Mouse (Mus musculus) hindbrain, embryonic 14.5 days (tissue): Measurements from ENCODE around the gene Tmem151a. TPM values are rescaled to one million over a fixed set of nuclear protein-coding genes. Genes with fewer than 3 reads are reported as not detected.
A peak's percentile ranks its signal among the peaks of the same experiment; 100 is the strongest.

ENCODE experiments used
- ATAC-seq: fragments of 200-750 bp; cut with Nextera tagmentation; 2 replicates; pipeline ENCODE4 v1.8.0; 2017; ENCODE audit warnings: moderate number of reproducible peaks, mild to moderate bottlenecking, moderate TSS enrichment, moderate library complexity; ENCODE audit not compliant: low FRiP score
- DNase-seq: peaks from one replicate; pipeline ENCODE4 v3.0.0-alpha.2; 2015; ENCODE audit warnings: low spot score
- H3K27ac ChIP-seq: fragments of 300-500 bp; sonication (generic); 2 replicates; pipeline ENCODE4 v1.5.1; 2014; ENCODE audit warnings: mild to moderate bottlenecking, moderate library complexity
- H3K27me3 ChIP-seq: fragments of 300-500 bp; sonication (generic); 2 replicates; pipeline ENCODE4 v1.6.1; 2014; ENCODE audit warnings: mild to moderate bottlenecking, low read length, mixed read lengths; ENCODE audit not compliant: control insufficient read depth, insufficient read depth
- H3K36me3 ChIP-seq: fragments of 300-500 bp; sonication (generic); replicated peaks from 2 replicates; pipeline ENCODE4 v1.6.1; 2014; ENCODE audit not compliant: control insufficient read depth, insufficient read depth
- H3K4me1 ChIP-seq: fragments of 300-500 bp; sonication (generic); replicated peaks from 2 replicates; pipeline ENCODE4 v1.6.1; 2014; ENCODE audit warnings: antibody characterized with exemption, low read length, mixed read lengths; ENCODE audit not compliant: control insufficient read depth, insufficient read depth
- H3K4me2 ChIP-seq: fragments of 300-500 bp; sonication (generic); replicated peaks from 2 replicates; pipeline ENCODE4 v1.6.1; 2014; ENCODE audit warnings: mild to moderate bottlenecking, moderate library complexity
- H3K4me3 ChIP-seq: fragments of 300-500 bp; sonication (generic); replicated peaks from 2 replicates; pipeline ENCODE4 v1.5.1; 2014; ENCODE audit warnings: mild to moderate bottlenecking, low read length
- H3K9ac ChIP-seq: fragments of 300-500 bp; sonication (generic); 2 replicates; pipeline ENCODE4 v1.6.1; 2014
- H3K9me3 ChIP-seq: fragments of 300-500 bp; sonication (generic); 2 replicates; pipeline ENCODE4 v1.6.1; 2016; ENCODE audit warnings: low read length; ENCODE audit not compliant: control insufficient read depth
- WGBS: fragments of 180-500 bp; shearing (Covaris S2); extraction: QIAGEN DNeasy Blood & Tissue Kit; methylation state at CpG from one replicate; pipeline ENCODE4 v1.1.7; 2014; 5-methylcytosine and 5-hydroxymethylcytosine counted together
- polyA plus RNA-seq: library from polyadenylated mRNA; unstranded; fragments of >200 nt; fragmentation: Nextera tagmentation; extraction: Ambion mirVana; gene quantifications from 2 replicates; pipeline ENCODE4 v1.2.1, GENCODE M21; 2014

The Tmem151a gene
- polyA plus RNA-seq, 1 experiment from 2014 or later = 20.7 TPM

DNA sequence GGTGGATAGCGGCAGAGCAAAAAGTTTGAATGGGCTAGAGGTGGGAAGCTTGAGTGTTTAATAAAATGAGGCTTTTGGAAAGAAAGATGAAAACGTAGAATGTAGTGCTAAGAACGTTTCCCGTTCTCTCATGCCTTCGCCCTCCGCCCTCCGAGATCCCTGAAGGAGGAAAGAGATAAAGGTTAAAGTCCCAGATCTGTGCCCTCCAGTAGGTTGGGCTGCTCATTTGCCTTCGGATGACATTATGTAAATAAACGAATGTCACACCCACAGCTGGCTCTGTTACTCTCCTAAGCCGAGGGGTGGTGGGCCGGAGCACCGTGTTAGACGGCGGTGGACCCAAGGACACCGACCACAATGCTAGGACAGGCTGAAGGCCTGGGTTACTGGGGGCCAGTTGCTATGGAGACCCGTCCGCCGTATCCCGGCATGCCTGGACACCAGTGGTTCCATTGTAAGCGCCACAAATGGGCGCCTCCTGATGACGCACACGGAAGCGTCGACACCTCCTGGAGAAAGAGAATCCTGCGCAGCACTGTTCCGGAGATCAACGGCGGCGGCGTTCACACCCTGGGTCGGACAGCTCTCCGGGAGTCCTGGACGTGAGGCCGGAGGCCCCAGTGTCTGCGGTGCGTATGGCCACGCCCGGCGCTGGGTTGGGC lies 44.3 kb downstream of the Tmem151a start, which contains the start of gene Brms1:
Gene Brms1, plus strand, starts transcription at position 493 of the 662 bp plus-strand sequence.
- Histone ChIP-seq H3K9ac (peak within 1 kb of the TSS; percentile 87), H3K4me1 (peaks cover 27% of the 10 kb centered on the region), H3K36me3 (peaks cover 27% of the 10 kb centered on the region), H3K9me3 (no peaks in the 10 kb centered on the region), H3K27ac (peak within 1 kb of the TSS; percentile 69), H3K4me3 (peak within 1 kb of the TSS; percentile 80), H3K4me2 (peak within 1 kb of the TSS; percentile 96), H3K27me3 (no peaks in the 10 kb centered on the region)
- WGBS = 6% methylated on average over 40 of the region's 40 CpGs
- ATAC-seq (peak; percentile 77), DNase-seq (peak; percentile 97)

DNA sequence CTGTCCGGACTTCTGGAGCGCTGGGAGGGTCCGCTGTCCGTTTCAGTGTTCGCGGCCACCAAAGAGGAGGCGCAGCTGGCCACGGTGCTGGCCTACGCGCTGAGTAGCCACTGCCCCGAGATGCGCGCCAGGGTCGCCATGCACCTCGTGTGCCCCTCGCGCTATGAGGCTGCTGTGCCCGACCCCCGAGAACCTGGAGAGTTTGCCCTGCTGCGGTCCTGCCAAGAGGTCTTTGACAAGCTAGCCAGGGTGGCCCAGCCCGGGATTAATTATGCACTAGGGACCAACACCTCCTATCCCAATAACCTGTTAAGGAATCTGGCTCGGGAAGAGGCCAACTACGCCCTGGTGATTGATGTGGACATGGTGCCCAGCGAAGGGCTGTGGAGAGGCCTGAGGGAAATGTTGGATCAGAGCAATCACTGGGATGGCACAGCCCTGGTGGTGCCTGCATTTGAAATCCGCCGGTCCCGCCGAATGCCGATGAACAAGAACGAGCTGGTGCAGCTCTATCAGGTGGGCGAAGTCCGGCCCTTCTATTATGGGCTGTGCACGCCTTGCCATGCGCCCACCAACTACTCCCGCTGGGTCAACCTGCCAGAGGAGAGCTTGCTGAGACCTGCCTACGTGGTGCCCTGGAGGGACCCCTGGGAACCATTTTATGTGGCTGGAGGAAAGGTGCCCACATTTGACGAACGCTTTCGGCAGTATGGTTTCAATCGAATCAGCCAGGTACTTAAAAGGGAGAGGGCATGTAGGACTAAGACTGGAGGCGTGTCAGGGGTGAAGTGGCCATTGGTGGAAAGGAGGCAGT lies 45.8 kb downstream of the Tmem151a start:
- DNase-seq = no peak
- no peaks in the 10 kb centered on the region for H3K9me3 ChIP-seq
- H3K9ac ChIP-seq = peak overlapping the region; percentile 87
- peaks cover 21% of the 10 kb centered on the region for H3K36me3 ChIP-seq
- no peaks in the 10 kb centered on the region for H3K27me3 ChIP-seq
- H3K4me3 ChIP-seq = peak overlapping the region; percentile 80
- H3K4me1 ChIP-seq = peaks cover 27% of the 10 kb centered on the region
- peak overlapping the region; percentile 96 for H3K4me2 ChIP-seq
- H3K27ac ChIP-seq = peak overlapping the region; percentile 86
- 11% methylated on average over 41 of the region's 41 CpGs for WGBS
- ATAC-seq = 0 out of 2 replicates have a peak, but pooled peaks have one; percentile 1

DNA sequence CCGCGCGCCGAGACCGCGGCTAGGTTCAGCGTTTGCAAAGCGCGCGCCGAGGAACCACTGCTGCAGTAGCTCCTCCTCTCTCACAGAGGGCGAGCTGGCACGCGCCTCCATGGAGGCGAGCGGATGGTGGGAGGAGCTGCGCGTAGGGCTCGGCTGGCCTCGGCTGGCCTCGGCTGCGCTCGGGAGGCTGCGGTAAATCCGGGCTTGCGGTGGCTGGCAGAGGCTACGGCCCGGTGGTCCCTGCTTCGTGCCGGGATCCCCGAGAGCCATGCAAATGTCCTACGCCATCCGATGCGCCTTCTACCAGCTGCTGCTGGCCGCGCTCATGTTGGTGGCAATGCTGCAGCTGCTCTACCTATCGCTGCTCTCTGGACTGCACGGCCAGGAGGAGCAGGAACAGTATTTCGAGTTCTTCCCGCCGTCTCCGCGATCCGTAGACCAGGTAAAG lies 46.6 kb downstream of the Tmem151a start, which contains the start of the genes B4gat1 and AC124502.3:
Gene B4gat1, plus strand, starts transcription at position 118 of the 448 bp plus-strand sequence.
Gene AC124502.3, plus strand, starts transcription at position 183 of the 448 bp plus-strand sequence.
- WGBS = under 1% methylated on average over 43 of the region's 44 CpGs
- peak within 1 kb of the TSS; percentile 86 for H3K27ac ChIP-seq
- peak; percentile 91 for ATAC-seq

DNA sequence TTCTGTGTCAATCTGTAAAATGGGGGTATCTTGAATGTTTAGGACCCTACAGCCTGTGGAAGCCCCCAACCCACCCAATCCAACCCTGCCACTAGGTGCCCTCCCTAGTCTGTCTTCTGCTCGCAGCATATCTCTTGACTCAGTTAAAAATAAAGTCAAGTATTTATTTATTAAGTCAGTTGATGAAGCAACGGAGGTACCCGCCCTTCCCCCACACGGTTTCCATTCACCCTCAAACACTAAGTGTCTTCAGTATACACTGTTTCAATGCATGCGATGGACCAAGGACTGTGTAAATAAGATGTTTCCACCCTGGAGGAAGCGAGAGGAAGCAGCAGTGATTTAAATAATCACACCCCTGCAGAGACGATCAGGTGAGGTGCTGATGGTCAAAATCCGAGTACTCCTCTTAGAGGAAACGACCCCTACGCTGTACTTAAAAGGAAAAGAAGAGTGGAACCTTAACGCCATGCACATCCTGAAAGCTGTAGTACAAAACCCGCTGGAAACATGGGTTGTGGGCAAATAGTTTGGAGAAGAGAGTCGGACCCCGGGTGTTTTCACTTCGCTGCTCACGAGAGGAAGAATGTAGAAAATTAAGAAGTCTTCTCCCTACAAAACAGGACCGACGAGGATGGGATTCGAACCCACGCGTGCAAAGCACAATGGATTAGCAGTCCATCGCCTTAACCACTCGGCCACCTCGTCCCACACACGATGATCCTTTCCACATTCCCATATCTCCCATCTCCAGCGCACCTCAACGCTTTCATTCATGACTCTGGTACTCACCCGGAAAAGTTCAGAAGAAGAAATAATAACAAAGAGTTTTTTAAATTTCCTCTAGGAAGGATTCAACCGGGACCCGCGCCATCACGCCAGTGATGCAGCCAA lies 47.4 kb downstream of the Tmem151a start:
- H3K4me2 ChIP-seq = peak overlapping the region; percentile 96
- no peaks in the 10 kb centered on the region for H3K27me3 ChIP-seq
- peak overlapping the region; percentile 87 for H3K9ac ChIP-seq
- peaks cover 27% of the 10 kb centered on the region for H3K4me1 ChIP-seq
- peaks cover 6% of the 10 kb centered on the region; the same call in 1 of the 2 replicates for H3K36me3 ChIP-seq
- peak overlapping the region; percentile 86 for H3K27ac ChIP-seq
- WGBS = 7% methylated on average over 32 of the region's 32 CpGs
- no peaks in the 10 kb centered on the region for H3K9me3 ChIP-seq
- DNase-seq = peak; percentile 91
- H3K4me3 ChIP-seq = peak overlapping the region; percentile 80
- ATAC-seq = peak; percentile 56

More for the DNA sequence above, 46.6 kb downstream of the Tmem151a start, which contains the start of the genes B4gat1 and AC124502.3:
- peak; percentile 92 for DNase-seq
- H3K4me2 ChIP-seq = peak within 1 kb of the TSS; percentile 96
- H3K4me1 ChIP-seq = peaks cover 27% of the 10 kb centered on the region
- H3K4me3 ChIP-seq = peak within 1 kb of the TSS; percentile 80
- H3K36me3 ChIP-seq = peaks cover 14% of the 10 kb centered on the region
- peak within 1 kb of the TSS; percentile 87 for H3K9ac ChIP-seq
- no peaks in the 10 kb centered on the region for H3K27me3 ChIP-seq
- H3K9me3 ChIP-seq = no peaks in the 10 kb centered on the region

DNA sequence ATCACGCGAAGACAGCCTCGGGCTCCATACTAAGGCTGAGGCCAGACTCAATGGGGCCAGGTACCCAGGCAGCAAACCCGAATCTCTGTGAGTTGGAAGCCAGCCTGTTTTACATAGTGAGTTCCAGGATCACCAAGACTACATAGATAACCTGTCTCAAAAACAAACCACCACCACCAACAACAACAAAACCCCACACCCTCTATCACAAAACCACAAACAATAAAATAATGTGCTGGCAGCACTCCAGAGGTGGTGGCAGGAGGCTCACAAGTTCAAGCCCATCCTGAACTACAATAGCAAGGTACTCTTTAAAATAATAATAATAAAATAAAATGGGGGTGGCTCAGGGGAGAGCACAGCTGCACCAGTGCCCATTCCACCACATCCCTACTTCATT lies 48.8 kb downstream of the Tmem151a start:
- Histone ChIP-seq H3K27ac (no peak overlapping the region), H3K4me3 (no peak overlapping the region)

DNA sequence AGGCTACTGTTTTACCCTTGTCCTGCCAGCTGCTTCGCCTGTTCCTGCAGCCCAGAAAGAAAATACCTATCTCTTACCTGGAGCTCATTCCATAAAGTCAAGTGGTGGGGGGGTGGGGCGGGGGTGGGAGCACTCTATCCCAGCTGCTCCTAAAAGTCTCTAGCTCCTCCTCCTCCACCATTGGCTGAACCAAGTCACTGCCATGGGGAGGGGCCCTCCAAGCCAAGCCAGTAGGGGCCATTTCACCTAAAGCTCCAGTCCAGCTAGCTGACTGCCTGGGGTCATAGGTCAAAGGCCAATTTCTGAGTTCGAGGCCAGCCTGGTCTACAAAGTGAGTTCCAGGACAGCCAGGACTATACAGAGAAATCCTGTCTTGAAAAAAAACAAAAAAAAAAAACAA lies 52.6 kb downstream of the Tmem151a start:
- Histone ChIP-seq H3K9me3 (no peaks in the 10 kb centered on the region), H3K36me3 (peaks cover 39% of the 10 kb centered on the region), H3K4me1 (0 out of 2 replicates have a peak, but pooled peaks cover 3% of the 10 kb centered on the region), H3K4me2 (no peak overlapping the region), H3K27ac (no peak overlapping the region), H3K4me3 (no peak overlapping the region), H3K9ac (no peak overlapping the region), H3K27me3 (no peaks in the 10 kb centered on the region)
- no peak for DNase-seq
- no peak for ATAC-seq
- WGBS = 96% methylated on average over 3 of the region's 3 CpGs

More for the DNA sequence above, 48.8 kb downstream of the Tmem151a start:
- Histone ChIP-seq H3K9ac (no peak overlapping the region), H3K9me3 (no peaks in the 10 kb centered on the region), H3K4me2 (no peak overlapping the region), H3K4me1 (peaks cover 20% of the 10 kb centered on the region), H3K36me3 (0 out of 2 replicates have a peak, but pooled peaks cover 5% of the 10 kb centered on the region), H3K27me3 (no peaks in the 10 kb centered on the region)
- WGBS = 77% methylated on average over 4 of the region's 4 CpGs
- no peak for ATAC-seq
- DNase-seq = no peak

DNA sequence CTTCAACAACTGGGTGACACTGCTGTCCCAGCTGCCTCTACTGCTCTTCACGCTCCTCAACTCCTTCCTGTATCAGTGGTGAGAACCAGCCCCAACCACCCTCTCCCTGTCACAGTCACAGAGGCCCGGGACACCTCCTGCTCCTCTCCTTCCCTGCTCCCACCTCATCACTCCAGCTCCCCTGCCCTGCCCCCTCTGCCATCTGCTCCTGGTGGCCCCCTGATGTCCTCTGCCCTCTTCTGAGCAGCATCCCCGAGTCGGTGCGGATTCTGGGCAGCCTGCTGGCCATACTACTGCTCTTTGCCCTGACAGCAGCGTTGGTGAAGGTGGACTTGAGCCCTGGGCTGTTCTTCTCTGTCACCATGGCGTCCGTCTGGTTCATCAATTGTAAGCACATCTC lies 59.2 kb downstream of the Tmem151a start:
- no peaks in the 10 kb centered on the region for H3K27me3 ChIP-seq
- WGBS = 88% methylated on average over 8 of the region's 8 CpGs
- no peak overlapping the region for H3K9ac ChIP-seq
- H3K36me3 ChIP-seq = peaks cover 43% of the 10 kb centered on the region
- ATAC-seq (no peak), DNase-seq (no peak)
- H3K4me2 ChIP-seq = no peak overlapping the region
- H3K9me3 ChIP-seq = no peaks in the 10 kb centered on the region
- no peak overlapping the region for H3K27ac ChIP-seq
- H3K4me1 ChIP-seq = peaks cover 4% of the 10 kb centered on the region; the same call in 1 of the 2 replicates
- H3K4me3 ChIP-seq = no peak overlapping the region

DNA sequence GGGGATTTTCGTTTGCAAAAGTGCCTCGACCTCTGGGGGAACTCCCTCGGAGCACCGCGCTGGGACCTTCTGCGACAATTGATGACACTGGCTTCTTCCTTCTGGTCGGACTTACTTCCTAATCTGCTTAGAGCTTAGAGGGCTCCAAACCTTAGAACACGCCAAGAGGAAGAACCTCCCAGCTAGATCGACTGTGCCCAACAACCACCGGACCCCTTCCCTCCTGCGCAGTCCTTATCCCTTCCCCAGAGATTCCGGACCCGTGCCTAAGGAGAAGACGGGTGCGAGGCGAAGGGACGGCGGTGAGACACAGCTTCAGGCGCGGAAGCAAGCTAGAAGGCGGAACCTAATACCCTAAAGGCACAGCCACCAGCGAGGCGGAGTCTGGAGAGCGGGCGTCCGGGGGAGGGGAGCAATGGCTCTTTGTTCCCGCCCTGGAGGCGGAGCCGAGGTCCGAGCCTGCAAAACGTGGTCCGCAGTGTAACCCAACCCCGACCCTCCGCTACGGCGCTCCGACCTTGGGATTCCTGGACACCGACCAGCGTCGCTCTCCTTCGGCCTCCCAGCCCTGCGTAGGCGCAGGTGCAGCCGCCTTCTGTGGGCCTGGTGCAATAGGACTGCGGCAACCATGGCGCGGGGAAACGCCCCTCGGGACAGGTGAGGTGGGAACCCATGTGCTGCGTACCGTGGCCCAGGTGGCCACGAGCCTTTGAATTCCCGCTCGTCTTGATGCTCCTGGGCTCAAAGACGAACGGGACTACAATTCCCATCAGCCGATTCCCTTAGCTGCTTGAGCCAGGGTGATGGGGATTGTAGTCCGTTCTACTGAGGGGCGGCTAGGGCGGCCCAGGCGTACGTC lies 61.5 kb downstream of the Tmem151a start, which contains the start of gene Slc29a2:
Gene Slc29a2, plus strand, starts transcription at position 240 of the 859 bp plus-strand sequence.
- H3K4me2 ChIP-seq = peak within 1 kb of the TSS; percentile 83
- no peaks in the 10 kb centered on the region for H3K9me3 ChIP-seq
- H3K27ac ChIP-seq = peak within 1 kb of the TSS; percentile 85
- no peaks in the 10 kb centered on the region for H3K27me3 ChIP-seq
- H3K4me1 ChIP-seq = peaks cover 4% of the 10 kb centered on the region; the same call in 1 of the 2 replicates
- under 1% methylated on average over 62 of the region's 62 CpGs for WGBS
- H3K9ac ChIP-seq = peak within 1 kb of the TSS; percentile 93
- peak within 1 kb of the TSS; percentile 81 for H3K4me3 ChIP-seq
- peak; percentile 87 for DNase-seq
- ATAC-seq = peak; percentile 93
- peaks cover 26% of the 10 kb centered on the region for H3K36me3 ChIP-seq
